Mouse (Mus musculus) hindbrain, embryonic 16.5 days (tissue): ENCODE results near the gene Slc25a33. TPM values are rescaled to one million over a fixed set of nuclear protein-coding genes. Genes with fewer than 3 reads are reported as not detected.

ENCODE experiments used
- ATAC-seq: fragments of 200-750 bp; cut with Nextera tagmentation; 2 replicates; pipeline ENCODE4 v1.8.0; 2017; ENCODE audit warnings: moderate TSS enrichment, moderate library complexity
- H3K27ac ChIP-seq: fragments of 300-500 bp; sonication (generic); 2 replicates; pipeline ENCODE4 v1.5.1; 2014; ENCODE audit warnings: low read depth, mild to moderate bottlenecking, control low read depth, low read length, moderate library complexity
- H3K27me3 ChIP-seq: fragments of 300-500 bp; sonication (generic); replicated peaks from 2 replicates; pipeline ENCODE4 v1.6.1; 2014; ENCODE audit warnings: low read length; ENCODE audit not compliant: control insufficient read depth, insufficient read depth
- H3K36me3 ChIP-seq: fragments of 300-500 bp; sonication (generic); 2 replicates; pipeline ENCODE4 v1.6.1; 2014; ENCODE audit warnings: mild to moderate bottlenecking, low read length, moderate library complexity, mixed read lengths; ENCODE audit not compliant: control insufficient read depth, insufficient read depth
- H3K4me1 ChIP-seq: fragments of 300-500 bp; sonication (generic); 2 replicates; pipeline ENCODE4 v1.6.1; 2014; ENCODE audit warnings: low read depth, low read length; ENCODE audit not compliant: control insufficient read depth, insufficient read depth
- H3K4me2 ChIP-seq: fragments of 300-500 bp; sonication (generic); 2 replicates; pipeline ENCODE4 v1.6.1; 2014; ENCODE audit warnings: mild to moderate bottlenecking, low read length, control low read depth, moderate library complexity
- H3K4me3 ChIP-seq: fragments of 300-500 bp; sonication (generic); 2 replicates; pipeline ENCODE4 v1.5.1; 2014; ENCODE audit warnings: mild to moderate bottlenecking, low read length, control low read depth, moderate library complexity
- H3K9ac ChIP-seq: fragments of 300-500 bp; sonication (generic); 2 replicates; pipeline ENCODE4 v1.6.1; 2014; ENCODE audit warnings: low read depth, mild to moderate bottlenecking, control low read depth, low read length, moderate library complexity
- H3K9me3 ChIP-seq: fragments of 300-500 bp; sonication (generic); 2 replicates; pipeline ENCODE4 v1.6.1; 2014; ENCODE audit warnings: mild to moderate bottlenecking, low read length, moderate library complexity; ENCODE audit not compliant: control insufficient read depth
- WGBS: fragments of 180-500 bp; shearing (Covaris S2); extraction: QIAGEN DNeasy Blood & Tissue Kit; methylation state at CpG from one replicate; pipeline ENCODE4 v1.1.7; 2014; 5-methylcytosine and 5-hydroxymethylcytosine counted together
- polyA plus RNA-seq: library from polyadenylated mRNA; unstranded; fragments of >200 nt; fragmentation: Nextera tagmentation; extraction: Ambion mirVana; gene quantifications from 2 replicates; pipeline ENCODE4 v1.2.1, GENCODE M21; 2015

The Slc25a33 gene
- polyA plus RNA-seq, 1 experiment from 2014 or later: 37.2 TPM

DNA sequence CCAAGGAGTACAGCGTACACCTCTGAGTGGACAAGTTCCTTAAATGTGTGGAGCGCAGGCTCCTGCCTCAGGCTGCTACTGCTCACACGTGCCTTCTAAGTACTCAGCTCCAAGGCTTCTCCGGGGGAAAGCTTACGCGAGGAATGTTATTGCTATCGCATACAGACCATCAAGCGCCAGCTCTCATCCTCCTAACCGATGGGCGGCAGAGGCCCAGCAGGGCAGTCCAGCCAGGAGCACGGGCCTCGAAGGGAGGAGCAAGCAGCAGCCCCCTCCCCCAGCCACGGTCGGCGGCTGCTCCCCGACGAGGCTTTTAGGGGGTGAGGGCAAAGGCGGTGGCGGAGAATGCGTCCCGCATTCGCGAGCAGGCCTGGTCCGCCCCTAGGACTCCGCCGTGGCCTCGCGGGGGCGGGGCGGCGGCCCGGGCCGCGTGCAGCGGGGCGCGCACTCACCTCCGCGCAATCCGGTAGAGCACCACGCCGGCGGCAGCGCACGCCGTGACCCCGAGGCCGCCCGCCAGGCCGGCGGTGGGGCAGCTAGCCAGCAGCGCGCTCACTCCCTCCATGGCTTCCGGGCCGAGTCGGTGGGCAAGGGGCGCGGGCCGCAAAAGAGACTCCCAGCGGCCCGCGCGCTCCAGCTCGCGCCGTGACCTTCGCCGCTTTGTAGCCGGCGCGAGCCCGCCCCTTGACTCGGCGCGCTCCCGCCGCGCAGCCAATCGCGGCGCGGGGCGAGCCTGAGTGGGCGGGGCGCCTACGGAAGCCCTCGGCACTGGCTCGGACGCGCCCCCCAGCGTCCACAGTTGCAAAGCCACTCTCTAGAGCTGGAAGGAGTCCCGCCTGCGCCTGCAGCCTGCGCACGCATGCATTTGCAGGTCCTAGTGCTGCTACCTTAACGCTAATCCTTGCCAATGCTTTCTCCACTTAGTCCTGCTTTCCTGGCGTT lies 36.4 kb downstream of the Slc25a33 start, which contains the start of gene Tmem201:
Gene Tmem201 (minus strand): TSS at position 662 of the 942 bp plus-strand sequence.
- under 1% methylated on average over 83 of the region's 97 CpGs for WGBS
- H3K36me3 ChIP-seq: peaks cover under 1% of the 10 kb centered on the region; the same call in 1 of the 2 replicates
- peak within 1 kb of the TSS; percentile 94 for H3K9ac ChIP-seq
- ATAC-seq: peak; percentile 91
- H3K27ac ChIP-seq: peak within 1 kb of the TSS; percentile 84
- H3K4me3 ChIP-seq: peak within 1 kb of the TSS; percentile 92
- H3K4me1 ChIP-seq: peaks cover 50% of the 10 kb centered on the region
- H3K9me3 ChIP-seq: no peaks in the 10 kb centered on the region
- H3K27me3 ChIP-seq: no peaks in the 10 kb centered on the region
- H3K4me2 ChIP-seq: peak within 1 kb of the TSS; percentile 69

DNA sequence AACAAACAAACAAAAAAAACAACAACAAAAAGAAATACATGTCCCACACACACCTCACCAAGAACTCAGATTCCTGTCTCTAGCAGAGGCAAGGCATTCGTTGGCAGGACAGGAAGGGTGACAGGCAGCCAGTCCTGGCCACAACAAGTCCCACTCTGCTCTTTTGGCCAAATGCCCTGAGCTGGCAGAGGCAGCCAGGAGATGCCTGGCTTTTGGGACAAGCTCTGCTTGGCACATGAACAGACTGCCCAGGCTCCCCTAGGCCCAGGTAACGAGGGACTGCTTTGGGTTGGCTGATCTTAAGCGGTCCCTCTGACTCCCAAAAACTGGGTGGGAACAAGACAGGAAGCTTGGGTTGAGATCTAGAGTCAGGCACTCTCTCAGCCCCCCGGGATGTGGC lies 37.5 kb downstream of the Slc25a33 start:
- no peak for ATAC-seq
- H3K9me3 ChIP-seq: no peaks in the 10 kb centered on the region
- H3K9ac ChIP-seq: peak overlapping the region; percentile 94
- peak overlapping the region; percentile 92 for H3K4me3 ChIP-seq
- no peaks in the 10 kb centered on the region for H3K36me3 ChIP-seq
- H3K27ac ChIP-seq: no peak overlapping the region
- no peaks in the 10 kb centered on the region for H3K27me3 ChIP-seq
- peaks cover 53% of the 10 kb centered on the region for H3K4me1 ChIP-seq
- H3K4me2 ChIP-seq: peak overlapping the region; percentile 69
- 35% methylated on average over 4 of the region's 4 CpGs for WGBS

DNA sequence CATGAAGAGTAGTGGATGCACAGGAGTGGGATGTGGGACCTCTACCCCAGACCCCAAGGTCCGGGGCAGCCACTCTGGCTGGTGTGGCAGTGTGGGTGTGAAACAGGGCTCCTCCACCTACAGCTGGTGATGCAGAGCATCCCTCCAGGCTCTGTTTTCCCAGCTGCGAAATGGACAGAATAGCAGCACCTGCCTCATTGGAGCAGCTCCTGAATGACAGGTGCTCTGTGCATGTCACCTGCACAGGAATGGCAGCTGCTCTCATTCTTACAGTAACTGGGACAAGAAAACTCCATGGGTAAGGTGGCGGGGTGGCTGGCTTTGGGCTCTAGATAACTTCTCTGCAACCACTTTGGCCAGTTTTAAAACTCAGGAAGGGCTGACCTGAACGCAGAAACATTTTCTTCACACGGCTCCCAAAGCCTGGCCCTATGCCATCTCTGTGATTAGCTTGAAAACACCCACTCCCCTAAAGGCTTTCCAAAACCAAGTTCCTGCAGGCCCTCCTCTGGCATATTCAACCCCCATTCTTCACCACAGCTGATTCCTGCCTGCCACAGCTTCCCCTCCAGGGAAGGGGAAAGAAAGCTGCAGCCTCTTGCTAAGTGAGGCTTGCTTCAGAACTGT lies 38.3 kb downstream of the Slc25a33 start:
- Histone ChIP-seq H3K27ac (no peak overlapping the region), H3K27me3 (no peaks in the 10 kb centered on the region), H3K4me1 (peaks cover 53% of the 10 kb centered on the region), H3K36me3 (no peaks in the 10 kb centered on the region), H3K9ac (no peak overlapping the region), H3K9me3 (no peaks in the 10 kb centered on the region), H3K4me2 (peak overlapping the region; percentile 69; the same call in 1 of the 2 replicates), H3K4me3 (no peak overlapping the region)
- no peak for ATAC-seq
- WGBS: 77% methylated on average over 5 of the region's 5 CpGs

DNA sequence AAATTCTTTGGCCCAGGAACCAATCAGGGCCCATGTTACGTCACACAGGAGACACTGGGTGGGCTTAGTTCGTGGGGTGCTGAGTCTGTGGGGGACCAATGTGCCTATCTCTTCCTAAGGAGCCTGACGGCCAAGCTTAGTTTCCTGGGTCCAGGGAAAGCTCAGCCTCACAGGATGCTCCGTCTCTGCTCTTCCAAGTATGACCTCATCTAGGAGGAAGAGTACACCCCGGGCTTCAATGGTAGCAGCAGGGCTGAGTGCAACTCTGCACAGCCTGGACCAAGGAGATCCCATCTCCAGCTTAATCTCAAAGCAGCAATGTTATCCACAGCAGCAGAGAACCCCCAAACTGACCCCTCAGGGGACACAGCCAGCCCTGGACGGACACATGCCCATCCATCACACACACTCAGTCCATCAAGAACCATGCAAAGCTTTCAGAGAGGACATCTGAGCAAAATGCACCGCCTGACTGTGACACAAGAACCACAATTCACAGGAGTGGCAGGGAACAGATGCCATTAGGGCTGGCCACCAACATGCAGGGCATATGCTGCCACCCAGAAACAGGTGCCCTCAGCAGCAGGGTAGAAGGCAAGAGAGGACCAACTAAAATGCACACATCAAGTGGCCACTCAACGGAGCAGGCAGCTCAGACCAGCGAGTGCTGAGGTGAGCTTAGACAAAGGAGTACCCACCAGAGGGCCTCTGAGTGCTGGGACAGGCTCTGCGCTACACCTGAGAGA lies 39.2 kb downstream of the Slc25a33 start:
- no peaks in the 10 kb centered on the region for H3K9me3 ChIP-seq
- H3K4me2 ChIP-seq: peak overlapping the region; percentile 19
- H3K4me3 ChIP-seq: no peak overlapping the region
- H3K27me3 ChIP-seq: no peaks in the 10 kb centered on the region
- 0 out of 2 replicates have a peak overlapping the region, but pooled peaks have one; percentile 11 for H3K9ac ChIP-seq
- ATAC-seq: no peak
- peaks cover under 1% of the 10 kb centered on the region; the same call in 1 of the 2 replicates for H3K36me3 ChIP-seq
- WGBS: 75% methylated on average over 10 of the region's 10 CpGs
- no peak overlapping the region for H3K27ac ChIP-seq
- H3K4me1 ChIP-seq: peaks cover 53% of the 10 kb centered on the region

DNA sequence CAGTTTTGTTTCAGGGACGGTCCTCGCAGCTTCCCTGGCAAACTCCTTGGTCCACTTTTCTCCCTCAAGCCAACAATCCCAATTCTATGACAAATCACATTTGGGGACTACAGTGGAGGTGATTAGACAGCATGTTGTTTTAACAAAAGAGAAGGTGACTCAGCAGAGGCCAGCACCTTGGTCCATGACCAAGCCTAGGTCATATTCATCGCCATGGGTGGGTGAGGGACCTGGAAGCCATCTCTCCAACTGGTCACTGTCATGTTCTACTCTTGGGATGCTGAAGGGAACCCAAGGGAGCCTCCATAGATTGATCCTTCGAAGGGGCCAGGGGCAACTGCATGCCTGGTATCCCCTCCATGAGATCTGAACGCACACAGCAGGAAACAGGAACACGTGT lies 39.8 kb downstream of the Slc25a33 start:
- no peak for ATAC-seq
- H3K9ac ChIP-seq: peak overlapping the region; percentile 11
- peaks cover 53% of the 10 kb centered on the region for H3K4me1 ChIP-seq
- peaks cover 3% of the 10 kb centered on the region; the same call in 1 of the 2 replicates for H3K36me3 ChIP-seq
- H3K27ac ChIP-seq: peak overlapping the region; percentile 67
- H3K9me3 ChIP-seq: no peaks in the 10 kb centered on the region
- no peak overlapping the region for H3K4me3 ChIP-seq
- H3K4me2 ChIP-seq: peak overlapping the region; percentile 40; the same call in 1 of the 2 replicates
- whole genome bisulfite sequencing: 83% methylated on average over 6 of the region's 6 CpGs
- no peaks in the 10 kb centered on the region for H3K27me3 ChIP-seq

DNA sequence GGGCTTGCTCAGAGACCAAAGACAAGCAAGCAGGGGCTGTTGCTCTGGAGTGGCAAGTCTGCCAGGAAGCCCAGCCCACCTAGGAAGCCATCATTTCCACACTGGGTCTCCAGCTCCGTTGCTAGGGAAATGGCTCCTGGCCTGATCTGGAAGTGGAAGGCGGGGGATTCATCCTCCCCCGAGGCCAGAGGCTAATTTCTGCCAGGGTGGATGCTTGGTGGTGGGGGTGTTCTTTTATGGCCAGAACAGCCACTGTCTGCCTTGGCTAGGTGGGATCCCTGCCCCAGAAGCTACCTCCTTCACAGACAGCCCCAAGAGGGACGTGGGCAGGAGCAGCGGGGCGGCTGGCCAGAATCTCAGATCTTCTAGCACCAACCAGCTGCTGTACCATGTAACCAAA lies 40.3 kb downstream of the Slc25a33 start:
- H3K27me3 ChIP-seq: no peaks in the 10 kb centered on the region
- peak overlapping the region; percentile 11 for H3K9ac ChIP-seq
- no peaks in the 10 kb centered on the region for H3K9me3 ChIP-seq
- H3K4me1 ChIP-seq: peaks cover 53% of the 10 kb centered on the region
- no peak for ATAC-seq
- peak overlapping the region; percentile 40 for H3K4me2 ChIP-seq
- peak overlapping the region; percentile 67 for H3K27ac ChIP-seq
- peaks cover 3% of the 10 kb centered on the region; the same call in 1 of the 2 replicates for H3K36me3 ChIP-seq
- WGBS: 33% methylated on average over 6 of the region's 6 CpGs
- H3K4me3 ChIP-seq: no peak overlapping the region; the same call in 1 of the 2 replicates

DNA sequence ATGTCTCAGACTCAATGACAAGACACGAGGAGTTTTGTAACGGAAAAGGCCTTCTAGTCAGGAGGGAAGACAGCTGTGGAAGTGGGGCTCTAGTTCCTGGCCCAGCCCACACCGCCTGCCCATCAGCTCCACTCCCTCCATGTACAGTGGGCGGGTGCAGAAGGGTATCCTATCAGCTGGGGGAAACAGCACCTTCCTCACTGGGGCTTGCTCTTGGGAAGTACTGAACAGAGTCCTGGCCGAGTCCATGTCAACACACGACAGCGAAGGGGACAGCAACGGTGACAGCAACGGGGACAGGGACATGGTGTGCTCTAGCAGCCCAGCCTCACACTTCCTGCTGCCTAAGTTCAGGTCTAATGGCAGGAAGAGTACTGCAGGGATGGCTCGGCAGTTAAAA lies 41.3 kb downstream of the Slc25a33 start:
- peaks cover 48% of the 10 kb centered on the region for H3K4me1 ChIP-seq
- no peak overlapping the region; the same call in 1 of the 2 replicates for H3K9ac ChIP-seq
- no peaks in the 10 kb centered on the region for H3K9me3 ChIP-seq
- WGBS: 66% methylated on average over 10 of the region's 10 CpGs
- no peak overlapping the region for H3K27ac ChIP-seq
- no peak for ATAC-seq
- H3K4me2 ChIP-seq: no peak overlapping the region
- peaks cover 3% of the 10 kb centered on the region; the same call in 1 of the 2 replicates for H3K36me3 ChIP-seq
- H3K27me3 ChIP-seq: no peaks in the 10 kb centered on the region
- no peak overlapping the region for H3K4me3 ChIP-seq

DNA sequence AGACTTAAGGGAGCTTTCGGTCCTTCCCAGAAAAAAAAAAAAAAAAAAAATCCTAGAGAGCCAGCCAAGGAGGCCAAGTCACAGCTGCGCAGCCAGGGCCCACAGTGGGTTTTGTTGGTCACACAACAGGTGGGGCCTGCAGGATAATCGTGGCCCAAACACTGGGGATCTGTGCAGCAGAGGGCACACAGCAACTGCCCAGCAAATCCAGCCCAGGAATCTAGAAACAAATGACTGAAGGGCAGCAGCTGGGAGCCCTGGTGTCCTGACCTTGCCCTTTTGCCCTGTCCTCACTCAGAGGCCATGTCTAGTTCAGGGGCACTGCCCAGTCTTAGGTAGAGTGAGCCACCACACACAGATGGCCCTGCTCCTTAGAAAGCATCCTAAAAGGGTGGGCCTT lies 41.8 kb downstream of the Slc25a33 start:
- WGBS: 75% methylated on average over 3 of the region's 3 CpGs
- Histone ChIP-seq H3K4me1 (peaks cover 48% of the 10 kb centered on the region), H3K27ac (no peak overlapping the region)

More for the DNA sequence above, 41.8 kb downstream of the Slc25a33 start:
- H3K4me3 ChIP-seq: no peak overlapping the region
- no peak overlapping the region for H3K4me2 ChIP-seq
- H3K27me3 ChIP-seq: no peaks in the 10 kb centered on the region
- no peak overlapping the region for H3K9ac ChIP-seq
- H3K36me3 ChIP-seq: peaks cover 7% of the 10 kb centered on the region; the same call in 1 of the 2 replicates
- H3K9me3 ChIP-seq: no peaks in the 10 kb centered on the region
- no peak for ATAC-seq
